Mouse (Mus musculus): ENCODE results near the gene Eif3j1. TPM values are rescaled to one million over a fixed set of nuclear protein-coding genes. Genes with fewer than 3 reads are reported as not detected.
"Not testable (repeated sequence)": the region's sequence is repeated elsewhere in the genome, so short reads cannot be mapped to it uniquely, and the experiment has no call there.

Eif3j1 gene
- polyA plus RNA-seq, 2 experiments: 7.2 to 13.7 TPM

DNA sequence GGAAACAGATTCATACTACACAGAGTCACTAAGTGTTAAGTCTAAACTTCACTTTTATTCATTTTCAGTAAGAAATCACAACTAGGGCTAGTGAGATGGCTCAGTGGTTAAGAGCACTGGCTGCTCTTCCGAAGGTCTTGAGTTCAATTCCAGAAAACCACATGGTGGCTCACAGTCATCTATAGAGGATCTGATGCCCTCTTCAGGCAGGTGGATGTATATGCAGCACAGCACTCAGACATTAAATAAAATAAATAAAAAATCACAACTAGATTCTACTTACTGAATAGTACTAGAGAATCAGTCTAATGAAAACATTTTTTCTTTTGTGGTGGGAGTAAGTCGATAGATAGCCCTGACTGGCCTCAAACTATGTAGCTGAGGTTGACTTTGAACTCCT lies 6.1 kb upstream of the Eif3j1 start:
- no peaks in the 10 kb centered on the region for H3K27me3 ChIP-seq (ENCODE audit: control insufficient read depth, insufficient read depth, low read length)
- no peak overlapping the region for H3K4me2 ChIP-seq (ENCODE audit: low read depth)
- H3K4me3 ChIP-seq (ENCODE audit: insufficient read depth in 1 of 2, low read depth in 2 of 2, low read length in 2 of 2): no peak overlapping the region
- no peak for ATAC-seq (ENCODE audit: insufficient read depth)
- no peak overlapping the region for H3K9ac ChIP-seq (replicated peaks)
- DNase-seq (ENCODE audit: low read depth in 3 of 3, low spot score in 3 of 3): no peak
- TF ChIP-seq EP300 (IDR thresholded peaks at IDR 0.05; ENCODE audit: low read depth): no peak
- peak; percentile 56 for TF ChIP-seq CTCF (IDR thresholded peaks at IDR 0.05; ENCODE audit: low read depth)
- 43% methylated on average over 2 of the region's 2 CpGs for WGBS (ENCODE audit: insufficient replicate concordance)
- peaks cover 0 to 1% of the 10 kb centered on the region in 2 experiments; a peak in 1 of 4 replicates for H3K4me1 ChIP-seq (replicated peaks; ENCODE audit: control insufficient read depth in 2 of 2, insufficient read depth in 2 of 2, low read length in 1 of 2)
- H3K36me3 ChIP-seq (replicated peaks; ENCODE audit: control insufficient read depth, insufficient read depth, low read depth): no peaks in the 10 kb centered on the region
- no peaks in the 10 kb centered on the region for H3K9me3 ChIP-seq (ENCODE audit: control insufficient read depth, low read length)
- no peak overlapping the region for H3K27ac ChIP-seq

DNA sequence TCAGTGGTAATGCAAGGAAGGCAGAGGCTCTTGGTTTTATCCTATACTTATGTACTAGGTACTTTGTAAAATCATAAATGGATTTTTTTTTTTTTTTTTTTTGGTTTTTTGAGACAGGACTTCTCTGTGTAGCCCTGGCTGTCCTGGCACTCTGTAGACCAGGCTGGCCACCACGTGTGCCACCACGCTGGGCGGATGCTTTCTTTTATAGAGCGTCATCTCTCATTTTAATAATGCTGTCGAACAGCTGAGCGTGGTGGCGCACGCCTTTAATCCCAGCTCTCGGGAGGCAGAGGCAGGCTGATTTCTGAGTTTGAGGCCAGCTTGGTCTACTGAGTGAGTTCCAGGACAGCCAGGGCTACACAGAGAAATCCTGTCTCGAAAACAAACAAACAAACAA lies 1.3 kb upstream of the Eif3j1 start:
- not testable (repeated sequence) for DNase-seq (ENCODE audit: low read depth in 3 of 3, low spot score in 3 of 3); H3K36me3 ChIP-seq (replicated peaks; ENCODE audit: control insufficient read depth, insufficient read depth, low read depth); H3K9me3 ChIP-seq (ENCODE audit: control insufficient read depth, low read length); H3K27ac ChIP-seq; H3K27me3 ChIP-seq (ENCODE audit: control insufficient read depth, insufficient read depth, low read length); ATAC-seq (ENCODE audit: insufficient read depth); H3K4me1 ChIP-seq (replicated peaks; ENCODE audit: control insufficient read depth in 2 of 2, insufficient read depth in 2 of 2, low read length in 1 of 2)
- 83% methylated on average over 10 of the region's 10 CpGs for WGBS (ENCODE audit: insufficient replicate concordance)
- H3K4me3 ChIP-seq (ENCODE audit: insufficient read depth in 1 of 2, low read depth in 2 of 2, low read length in 2 of 2): peak overlapping the region in 1 of 2 experiments; percentile 99; a peak in 2 of 4 replicates
- H3K9ac ChIP-seq (replicated peaks): peak overlapping the region; percentile 96
- peak overlapping the region; percentile 74 for H3K4me2 ChIP-seq (ENCODE audit: low read depth)

DNA sequence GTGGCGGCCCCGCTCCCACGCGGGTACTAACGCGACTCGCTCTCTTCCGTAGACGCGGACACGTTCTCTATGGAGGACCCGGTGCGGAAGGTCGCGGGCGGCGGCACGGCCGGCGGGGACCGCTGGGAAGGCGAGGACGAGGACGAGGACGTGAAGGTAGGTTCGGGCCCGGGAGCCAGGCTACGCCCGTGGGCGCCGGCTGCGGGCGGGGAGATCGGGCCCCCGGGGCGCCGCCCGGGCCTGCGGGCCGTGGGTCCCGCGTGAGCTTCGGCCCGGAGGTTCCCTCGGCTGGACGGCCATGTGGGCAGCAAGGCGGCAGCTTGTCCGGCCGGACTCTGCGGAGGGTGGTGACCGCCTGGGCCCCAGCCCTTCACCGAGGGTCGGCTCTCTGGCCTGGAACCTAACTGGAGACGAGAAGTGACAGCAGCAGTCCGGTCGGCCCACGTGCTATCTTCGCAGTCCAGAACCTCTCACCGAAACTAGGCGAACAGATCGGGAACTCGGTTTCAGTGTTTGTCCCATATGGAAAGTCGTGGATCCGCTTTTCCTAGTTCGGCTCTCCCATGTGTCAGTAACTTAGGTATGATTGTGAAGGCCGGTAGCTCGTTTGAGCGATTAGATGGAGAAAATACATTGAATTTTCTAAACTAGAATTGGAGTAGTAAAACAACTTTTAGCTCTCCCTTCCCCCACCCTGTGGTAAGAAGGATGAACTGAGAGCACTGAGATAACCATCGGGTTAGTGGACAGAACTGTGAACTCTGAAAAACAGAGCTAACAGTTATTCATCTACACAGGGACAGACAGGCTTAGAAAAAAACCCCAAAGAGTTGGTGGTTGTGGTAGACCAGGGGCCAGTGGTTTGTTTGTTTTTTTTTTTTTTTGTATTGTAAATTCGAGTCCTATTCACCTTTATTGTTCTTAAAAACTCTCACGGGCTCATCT lies 682 bp downstream of the Eif3j1 start:
- peak overlapping the region; percentile 100 for H3K9ac ChIP-seq (replicated peaks)
- H3K9me3 ChIP-seq (ENCODE audit: control insufficient read depth, low read length): no peaks in the 10 kb centered on the region
- peaks cover 5 to 13% of the 10 kb centered on the region in 2 experiments; a peak in 3 of 4 replicates for H3K4me1 ChIP-seq (replicated peaks; ENCODE audit: control insufficient read depth in 2 of 2, insufficient read depth in 2 of 2, low read length in 1 of 2)
- H3K4me3 ChIP-seq (ENCODE audit: insufficient read depth in 1 of 2, low read depth in 2 of 2, low read length in 2 of 2): peak overlapping the region; percentile 90 to 99
- WGBS (ENCODE audit: insufficient replicate concordance): under 1% methylated on average over 71 of the region's 71 CpGs
- peak overlapping the region; percentile 84 for H3K4me2 ChIP-seq (ENCODE audit: low read depth)
- ATAC-seq (ENCODE audit: insufficient read depth) (peak; percentile 62), DNase-seq (ENCODE audit: low read depth in 3 of 3, low spot score in 3 of 3) (peak; percentile 42 to 57 (median 53))
- H3K27me3 ChIP-seq (ENCODE audit: control insufficient read depth, insufficient read depth, low read length): no peaks in the 10 kb centered on the region
- TF ChIP-seq CTCF (IDR thresholded peaks at IDR 0.05; ENCODE audit: low read depth) (no peak; the same call in 1 of the 2 replicates), EP300 (IDR thresholded peaks at IDR 0.05; ENCODE audit: low read depth) (no peak)
- H3K36me3 ChIP-seq (replicated peaks; ENCODE audit: control insufficient read depth, insufficient read depth, low read depth): peaks cover 23% of the 10 kb centered on the region
- peak overlapping the region; percentile 95 for H3K27ac ChIP-seq

DNA sequence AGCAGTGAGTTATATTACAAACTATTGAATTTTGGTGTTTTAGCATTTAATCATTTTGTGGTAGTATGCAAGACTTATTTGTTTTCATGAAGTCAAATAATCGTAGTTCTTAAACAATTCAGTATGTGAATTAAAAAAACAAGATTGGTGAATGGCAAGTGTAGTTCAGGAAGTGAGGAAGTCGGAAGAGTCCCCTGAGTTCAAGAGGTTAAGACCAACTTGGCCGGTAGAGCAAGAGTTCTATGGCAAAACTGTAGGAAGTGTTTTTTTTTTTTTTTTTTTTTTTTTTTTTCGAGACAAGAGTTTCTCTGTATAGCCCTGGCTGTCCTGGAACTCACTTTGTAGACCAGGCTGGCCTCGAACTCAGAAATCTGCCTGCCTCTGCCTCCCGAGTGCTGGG lies 3.6 kb downstream of the Eif3j1 start:
- no peak for ATAC-seq (ENCODE audit: insufficient read depth)
- WGBS (ENCODE audit: insufficient replicate concordance): 61% methylated on average over 5 of the region's 6 CpGs
- H3K27ac ChIP-seq: no peak overlapping the region
- H3K9ac ChIP-seq (replicated peaks): no peak overlapping the region
- TF ChIP-seq CTCF (IDR thresholded peaks at IDR 0.05; ENCODE audit: low read depth): no peak
- H3K4me1 ChIP-seq (replicated peaks; ENCODE audit: control insufficient read depth in 2 of 2, insufficient read depth in 2 of 2, low read length in 1 of 2): peaks cover 24 to 29% of the 10 kb centered on the region in 2 experiments
- peaks cover 26% of the 10 kb centered on the region for H3K36me3 ChIP-seq (replicated peaks; ENCODE audit: control insufficient read depth, insufficient read depth, low read depth)
- no peaks in the 10 kb centered on the region for H3K9me3 ChIP-seq (ENCODE audit: control insufficient read depth, low read length)
- no peak for DNase-seq (ENCODE audit: low read depth in 3 of 3, low spot score in 3 of 3)
- H3K27me3 ChIP-seq (ENCODE audit: control insufficient read depth, insufficient read depth, low read length): no peaks in the 10 kb centered on the region
- no peak overlapping the region for H3K4me2 ChIP-seq (ENCODE audit: low read depth)
- no peak overlapping the region for H3K4me3 ChIP-seq (ENCODE audit: insufficient read depth in 1 of 2, low read depth in 2 of 2, low read length in 2 of 2)

DNA sequence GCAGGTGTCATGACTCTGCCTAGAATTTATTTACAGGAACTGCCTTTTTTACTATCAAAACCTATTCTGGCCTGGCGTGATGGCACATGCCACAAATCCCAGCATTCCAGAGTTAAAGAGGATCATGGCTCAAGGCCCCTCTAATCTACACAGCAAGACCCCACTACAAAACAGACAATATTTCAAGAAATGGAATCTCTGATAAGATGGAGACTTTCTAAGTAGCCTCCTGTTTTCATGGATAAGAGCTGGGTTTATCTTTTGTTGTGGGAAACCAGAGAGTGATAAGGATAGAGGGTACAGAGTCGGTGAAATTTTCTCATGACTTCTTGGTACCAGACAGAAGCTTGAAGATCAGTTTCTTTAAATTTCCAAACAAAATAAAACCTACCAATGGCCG lies 7.7 kb downstream of the Eif3j1 start:
- TF ChIP-seq EP300 (IDR thresholded peaks at IDR 0.05; ENCODE audit: low read depth): peak; percentile 72
- no peak for TF ChIP-seq CTCF (IDR thresholded peaks at IDR 0.05; ENCODE audit: low read depth)
- Histone ChIP-seq H3K4me1 (replicated peaks; ENCODE audit: control insufficient read depth in 2 of 2, insufficient read depth in 2 of 2, low read length in 1 of 2) (peaks cover 19 to 21% of the 10 kb centered on the region in 2 experiments), H3K4me2 (ENCODE audit: low read depth) (peak overlapping the region; percentile 57), H3K27ac (peak overlapping the region; percentile 14; the same call in 1 of the 2 replicates), H3K9me3 (ENCODE audit: control insufficient read depth, low read length) (no peaks in the 10 kb centered on the region), H3K27me3 (ENCODE audit: control insufficient read depth, insufficient read depth, low read length) (no peaks in the 10 kb centered on the region), H3K9ac (replicated peaks) (peak overlapping the region; percentile 31), H3K36me3 (replicated peaks; ENCODE audit: control insufficient read depth, insufficient read depth, low read depth) (peaks cover 38% of the 10 kb centered on the region), H3K4me3 (ENCODE audit: insufficient read depth in 1 of 2, low read depth in 2 of 2, low read length in 2 of 2) (0 out of 4 replicates have a peak overlapping the region, but pooled peaks of 1 of the 2 experiments have one; percentile 4)
- 20% methylated on average over 3 of the region's 3 CpGs for WGBS (ENCODE audit: insufficient replicate concordance)
- ATAC-seq (ENCODE audit: insufficient read depth) (peak; percentile 82), DNase-seq (ENCODE audit: low read depth in 3 of 3, low spot score in 3 of 3) (peak; percentile 43 to 57 (median 53))
